Mouse (Mus musculus): Measurements from ENCODE around the gene Rara. TPM values are rescaled to one million over a fixed set of nuclear protein-coding genes. Genes with fewer than 3 reads are reported as not detected.
"Not testable (repeated sequence)": the region's sequence is repeated elsewhere in the genome, so short reads cannot be mapped to it uniquely, and the experiment has no call there.

Gene Rara
- polyA plus RNA-seq, 1 experiment = 27.3 TPM

DNA sequence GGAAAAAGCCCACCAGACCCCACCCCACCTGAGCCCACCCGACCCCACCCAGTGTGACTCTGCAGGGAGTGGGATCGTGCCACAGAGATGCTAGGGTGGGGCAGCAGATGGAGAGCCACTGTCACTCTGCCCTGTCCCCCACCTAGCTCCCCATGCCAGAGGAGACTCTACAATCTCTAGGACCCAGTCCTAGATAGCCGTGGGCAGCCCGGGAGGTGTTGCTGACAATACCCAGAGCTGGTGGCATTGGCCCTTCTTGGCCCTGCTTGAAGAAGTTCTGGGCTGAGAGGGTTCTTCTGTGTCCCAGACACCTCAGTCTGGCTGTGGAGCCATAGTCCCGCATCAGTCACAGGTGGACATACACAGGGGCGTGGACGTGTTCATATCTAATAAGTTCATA lies 57.9 kb downstream of the Rara start:
- Histone ChIP-seq H3K4me3 (no peak overlapping the region), H3K27me3 (ENCODE audit: control insufficient read depth, insufficient read depth, insufficient read length) (peaks cover 20% of the 10 kb centered on the region), H3ac (ENCODE audit: control insufficient read depth, insufficient read length) (no peak overlapping the region), H3K79me2 (ENCODE audit: control insufficient read depth, insufficient read depth) (no peaks in the 10 kb centered on the region), H3K36me3 (ENCODE audit: control insufficient read depth, insufficient read depth) (no peaks in the 10 kb centered on the region), H3K4me2 (ENCODE audit: low read depth) (no peak overlapping the region)
- TF ChIP-seq E2F4 (IDR thresholded peaks at IDR 0.05; ENCODE audit: insufficient read depth) (no peak), MYOD1 (IDR thresholded peaks at IDR 0.05; ENCODE audit: control insufficient read depth in 1 of 3, insufficient read length in 2 of 3, low read depth in 2 of 3) (no peak), POLR2AphosphoS2 (IDR thresholded peaks at IDR 0.05; ENCODE audit: insufficient read length, low read depth) (no peak), TCF12 (IDR thresholded peaks at IDR 0.05; ENCODE audit: insufficient read depth, poor library complexity, severe bottlenecking) (no peak), TCF3 (IDR thresholded peaks at IDR 0.05; ENCODE audit: insufficient read length, low read depth) (no peak), MAX (IDR thresholded peaks at IDR 0.05; ENCODE audit: low read depth) (no peak), MYOG (IDR thresholded peaks at IDR 0.05; ENCODE audit: control insufficient read depth in 1 of 3, insufficient read depth in 1 of 3, insufficient read length in 2 of 3, low read depth in 2 of 3) (no peak), REST (IDR thresholded peaks at IDR 0.05; ENCODE audit: insufficient read depth, insufficient read length) (no peak), SRF (IDR thresholded peaks at IDR 0.05; ENCODE audit: control insufficient read depth, insufficient read length, low read depth) (no peak), CEBPB (IDR thresholded peaks at IDR 0.05; ENCODE audit: insufficient read depth, poor library complexity, severe bottlenecking) (no peak), USF1 (IDR thresholded peaks at IDR 0.05; ENCODE audit: low read depth) (no peak), POLR2A (IDR thresholded peaks at IDR 0.05; ENCODE audit: insufficient read length, low read depth) (no peak)

GRCm38 (mm10) chr11:98988260-98988659 lies 60.6 kb downstream of the Rara start:
- H3K4me3 ChIP-seq; H3K79me2 ChIP-seq (ENCODE audit: control insufficient read depth, insufficient read depth); H3K27me3 ChIP-seq (ENCODE audit: control insufficient read depth, insufficient read depth, insufficient read length); H3ac ChIP-seq (ENCODE audit: control insufficient read depth, insufficient read length); H3K4me2 ChIP-seq (ENCODE audit: low read depth): not testable (repeated sequence)
- H3K36me3 ChIP-seq (ENCODE audit: control insufficient read depth, insufficient read depth) = peaks cover 20% of the 10 kb centered on the region

DNA sequence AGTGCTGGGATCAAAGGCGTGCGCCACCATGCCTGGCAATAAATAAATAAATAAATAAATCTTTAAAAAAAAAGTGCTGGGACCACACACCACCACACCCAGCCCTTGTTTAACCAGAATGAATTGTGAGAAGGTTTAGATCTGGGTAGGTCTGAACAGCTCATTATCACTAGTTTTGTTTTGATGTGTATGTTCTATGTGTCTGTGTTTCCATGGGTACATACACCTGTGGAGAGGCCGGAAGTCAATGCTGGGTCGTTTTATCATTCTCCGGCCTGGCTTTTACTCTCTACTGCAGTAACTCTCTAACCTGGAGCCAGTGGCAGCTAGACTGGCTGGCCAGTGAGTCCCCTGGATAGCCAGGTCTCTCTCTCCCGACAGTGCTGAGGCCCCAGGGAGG lies 63.2 kb downstream of the Rara start:
- no peak overlapping the region for H3K4me2 ChIP-seq (ENCODE audit: low read depth)
- no peak overlapping the region for H3K4me3 ChIP-seq
- peaks cover 24% of the 10 kb centered on the region for H3K36me3 ChIP-seq (ENCODE audit: control insufficient read depth, insufficient read depth)
- no peak overlapping the region for H3ac ChIP-seq (ENCODE audit: control insufficient read depth, insufficient read length)
- H3K27me3 ChIP-seq (ENCODE audit: control insufficient read depth, insufficient read depth, insufficient read length) = no peaks in the 10 kb centered on the region
- TF ChIP-seq MYOD1 (IDR thresholded peaks at IDR 0.05; ENCODE audit: control insufficient read depth in 1 of 3, insufficient read length in 2 of 3, low read depth in 2 of 3) = no peak
- TF ChIP-seq TCF3 (IDR thresholded peaks at IDR 0.05; ENCODE audit: insufficient read length, low read depth) = no peak
- no peak for TF ChIP-seq SRF (IDR thresholded peaks at IDR 0.05; ENCODE audit: control insufficient read depth, insufficient read length, low read depth)
- no peak for TF ChIP-seq MAX (IDR thresholded peaks at IDR 0.05; ENCODE audit: low read depth)
- TF ChIP-seq CEBPB (IDR thresholded peaks at IDR 0.05; ENCODE audit: insufficient read depth, poor library complexity, severe bottlenecking) = no peak
- no peak for TF ChIP-seq E2F4 (IDR thresholded peaks at IDR 0.05; ENCODE audit: insufficient read depth)
- TF ChIP-seq REST (IDR thresholded peaks at IDR 0.05; ENCODE audit: insufficient read depth, insufficient read length) = no peak
- no peak for TF ChIP-seq POLR2AphosphoS2 (IDR thresholded peaks at IDR 0.05; ENCODE audit: insufficient read length, low read depth)
- no peak for TF ChIP-seq USF1 (IDR thresholded peaks at IDR 0.05; ENCODE audit: low read depth)
- TF ChIP-seq MYOG (IDR thresholded peaks at IDR 0.05; ENCODE audit: control insufficient read depth in 1 of 3, insufficient read depth in 1 of 3, insufficient read length in 2 of 3, low read depth in 2 of 3) = no peak
- no peak for TF ChIP-seq POLR2A (IDR thresholded peaks at IDR 0.05; ENCODE audit: insufficient read length, low read depth)
- TF ChIP-seq TCF12 (IDR thresholded peaks at IDR 0.05; ENCODE audit: insufficient read depth, poor library complexity, severe bottlenecking) = no peak
- no peaks in the 10 kb centered on the region for H3K79me2 ChIP-seq (ENCODE audit: control insufficient read depth, insufficient read depth)

DNA sequence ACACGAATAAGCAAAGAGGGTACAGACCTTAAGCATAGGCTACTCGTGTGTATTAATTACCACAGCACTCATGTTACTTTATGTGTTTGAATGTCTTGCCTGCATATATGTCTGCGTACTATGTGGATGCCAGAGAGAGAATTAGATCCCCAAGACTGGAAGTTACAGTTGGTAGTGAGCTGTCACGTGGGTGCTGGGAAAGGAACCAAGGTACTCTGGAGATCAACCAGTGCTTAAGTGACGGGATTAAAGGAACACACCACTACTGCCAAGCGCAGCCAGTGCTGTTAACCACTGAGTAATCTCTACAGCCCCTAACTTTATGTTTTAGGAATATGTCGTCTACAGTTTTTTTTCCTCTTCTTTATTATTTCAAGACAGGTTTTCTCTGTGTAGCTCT lies 68.4 kb downstream of the Rara start:
- no peak overlapping the region for H3K4me3 ChIP-seq
- H3K36me3 ChIP-seq (ENCODE audit: control insufficient read depth, insufficient read depth) = peaks cover 46% of the 10 kb centered on the region
- TF ChIP-seq CEBPB (IDR thresholded peaks at IDR 0.05; ENCODE audit: insufficient read depth, poor library complexity, severe bottlenecking) (no peak), USF1 (IDR thresholded peaks at IDR 0.05; ENCODE audit: low read depth) (no peak), SRF (IDR thresholded peaks at IDR 0.05; ENCODE audit: control insufficient read depth, insufficient read length, low read depth) (no peak), TCF3 (IDR thresholded peaks at IDR 0.05; ENCODE audit: insufficient read length, low read depth) (no peak), TCF12 (IDR thresholded peaks at IDR 0.05; ENCODE audit: insufficient read depth, poor library complexity, severe bottlenecking) (no peak), POLR2A (IDR thresholded peaks at IDR 0.05; ENCODE audit: insufficient read length, low read depth) (no peak), MAX (IDR thresholded peaks at IDR 0.05; ENCODE audit: low read depth) (no peak), E2F4 (IDR thresholded peaks at IDR 0.05; ENCODE audit: insufficient read depth) (no peak), MYOG (IDR thresholded peaks at IDR 0.05; ENCODE audit: control insufficient read depth in 1 of 3, insufficient read depth in 1 of 3, insufficient read length in 2 of 3, low read depth in 2 of 3) (no peak), POLR2AphosphoS2 (IDR thresholded peaks at IDR 0.05; ENCODE audit: insufficient read length, low read depth) (no peak), MYOD1 (IDR thresholded peaks at IDR 0.05; ENCODE audit: control insufficient read depth in 1 of 3, insufficient read length in 2 of 3, low read depth in 2 of 3) (no peak), REST (IDR thresholded peaks at IDR 0.05; ENCODE audit: insufficient read depth, insufficient read length) (no peak)
- H3K4me2 ChIP-seq (ENCODE audit: low read depth) = no peak overlapping the region
- no peaks in the 10 kb centered on the region for H3K79me2 ChIP-seq (ENCODE audit: control insufficient read depth, insufficient read depth)
- no peak overlapping the region for H3ac ChIP-seq (ENCODE audit: control insufficient read depth, insufficient read length)
- H3K27me3 ChIP-seq (ENCODE audit: control insufficient read depth, insufficient read depth, insufficient read length) = no peaks in the 10 kb centered on the region

DNA sequence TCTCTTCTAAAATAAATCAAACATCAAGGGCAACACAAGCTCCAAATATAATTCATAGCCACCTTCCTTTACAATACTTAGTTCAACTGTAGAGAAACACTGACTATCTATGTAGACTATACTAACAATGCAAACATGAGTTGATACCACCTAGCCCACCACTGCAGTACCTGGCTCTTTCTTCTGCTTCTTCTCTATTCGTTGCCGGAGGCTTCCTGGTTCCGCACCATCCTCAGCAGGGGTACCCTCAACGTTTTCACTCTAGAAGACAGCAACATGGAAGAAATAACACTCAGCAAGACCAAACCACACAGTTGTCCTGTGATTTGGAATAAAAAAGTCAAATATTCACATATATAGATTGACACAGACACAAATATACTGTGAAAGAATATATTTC lies 70.0 kb downstream of the Rara start:
- no peak for TF ChIP-seq MYOG (IDR thresholded peaks at IDR 0.05; ENCODE audit: control insufficient read depth in 1 of 3, insufficient read depth in 1 of 3, insufficient read length in 2 of 3, low read depth in 2 of 3)
- TF ChIP-seq CEBPB (IDR thresholded peaks at IDR 0.05; ENCODE audit: insufficient read depth, poor library complexity, severe bottlenecking) = no peak
- no peak for TF ChIP-seq MYOD1 (IDR thresholded peaks at IDR 0.05; ENCODE audit: control insufficient read depth in 1 of 3, insufficient read length in 2 of 3, low read depth in 2 of 3)
- no peak for TF ChIP-seq E2F4 (IDR thresholded peaks at IDR 0.05; ENCODE audit: insufficient read depth)
- no peak for TF ChIP-seq POLR2A (IDR thresholded peaks at IDR 0.05; ENCODE audit: insufficient read length, low read depth)
- no peak for TF ChIP-seq TCF3 (IDR thresholded peaks at IDR 0.05; ENCODE audit: insufficient read length, low read depth)
- no peak for TF ChIP-seq REST (IDR thresholded peaks at IDR 0.05; ENCODE audit: insufficient read depth, insufficient read length)
- no peak for TF ChIP-seq USF1 (IDR thresholded peaks at IDR 0.05; ENCODE audit: low read depth)
- no peak for TF ChIP-seq POLR2AphosphoS2 (IDR thresholded peaks at IDR 0.05; ENCODE audit: insufficient read length, low read depth)
- no peak for TF ChIP-seq TCF12 (IDR thresholded peaks at IDR 0.05; ENCODE audit: insufficient read depth, poor library complexity, severe bottlenecking)
- TF ChIP-seq MAX (IDR thresholded peaks at IDR 0.05; ENCODE audit: low read depth) = no peak
- no peak for TF ChIP-seq SRF (IDR thresholded peaks at IDR 0.05; ENCODE audit: control insufficient read depth, insufficient read length, low read depth)
- peaks cover 37% of the 10 kb centered on the region for H3K36me3 ChIP-seq (ENCODE audit: control insufficient read depth, insufficient read depth)
- no peaks in the 10 kb centered on the region for H3K27me3 ChIP-seq (ENCODE audit: control insufficient read depth, insufficient read depth, insufficient read length)
- H3K4me2 ChIP-seq (ENCODE audit: low read depth) = no peak overlapping the region
- no peak overlapping the region for H3K4me3 ChIP-seq
- H3ac ChIP-seq (ENCODE audit: control insufficient read depth, insufficient read length) = no peak overlapping the region
- H3K79me2 ChIP-seq (ENCODE audit: control insufficient read depth, insufficient read depth) = no peaks in the 10 kb centered on the region
